Mouse (Mus musculus): ENCODE data around the gene Crlf1.

The Crlf1 gene

GRCm38 (mm10) chr8:70544200-70544687, 51.3 kb downstream of the Crlf1 start:
- DNase-seq (ENCODE audit: inconsistent age in 2 of 2, low spot score in 1 of 2), result peak; percentile 87 to 95

GRCm38 (mm10) chr8:70546412-70546811, 53.5 kb downstream of the Crlf1 start:
- DNase-seq (ENCODE audit: inconsistent age in 2 of 2, low spot score in 1 of 2), result peak; percentile 44 to 75

- DNase-seq (ENCODE audit: inconsistent age in 2 of 2, low spot score in 1 of 2), result no peak
These were observed 54.8 kb downstream of the Crlf1 start for GRCm38 (mm10) chr8:70547762-70548161.

GRCm38 (mm10) chr8:70549412-70550184, 56.6 kb downstream of the Crlf1 start:
- DNase-seq (ENCODE audit: inconsistent age in 2 of 2, low spot score in 1 of 2), result no peak

GRCm38 (mm10) chr8:70551558-70552161, 58.7 kb downstream of the Crlf1 start:
- peak; percentile 18 to 63 for DNase-seq (ENCODE audit: inconsistent age in 2 of 2, low spot score in 1 of 2)

- peak; percentile 36 to 48 for DNase-seq (ENCODE audit: inconsistent age in 2 of 2, low spot score in 1 of 2)
These were observed 59.9 kb downstream of the Crlf1 start for GRCm38 (mm10) chr8:70552836-70553235.

Data from adrenal gland, adult (tissue).